Mouse (Mus musculus) cerebellum, adult 2 months (tissue): ENCODE measurements around the gene Slc22a28. TPM values are rescaled to one million over a fixed set of nuclear protein-coding genes. Genes with fewer than 3 reads are reported as not detected.
"Not testable (repeated sequence)": the region's sequence is repeated elsewhere in the genome, so short reads cannot be mapped to it uniquely, and the experiment has no call there.

Source experiments
- DNase-seq, 2 experiments: peaks; one replicate each; pipeline ENCODE4 v3.0.0; 2021
- H3K27ac ChIP-seq: fragments of 200-500 bp; 2 replicates; pipeline ENCODE4 v1.5.1; 2012; ENCODE audit warnings: low read length, control low read depth, inconsistent platforms; ENCODE audit not compliant: insufficient read depth
- H3K27me3 ChIP-seq: fragments of 200-500 bp; 2 replicates; pipeline ENCODE4 v1.6.1; 2012; ENCODE audit warnings: inconsistent platforms, mild to moderate bottlenecking, low read length, moderate library complexity; ENCODE audit not compliant: control insufficient read depth, insufficient read depth
- H3K4me1 ChIP-seq: fragments of 200-500 bp; 2 replicates; pipeline ENCODE4 v1.6.1; 2011; ENCODE audit warnings: low read length; ENCODE audit not compliant: control insufficient read depth, insufficient read depth
- H3K4me3 ChIP-seq: fragments of 200-500 bp; replicated peaks from 2 replicates; pipeline ENCODE3; 2011; ENCODE audit warnings: mild to moderate bottlenecking, low read depth, low read length, control low read depth; ENCODE audit not compliant: insufficient read depth
- CTCF ChIP-seq: fragments of 200-500 bp; IDR thresholded peaks from 2 replicates; pipeline ENCODE4 v1.5.1; 2011; ENCODE audit warnings: low read depth, mild to moderate bottlenecking, control low read depth, low read length, moderate library complexity, borderline replicate concordance; ENCODE audit not compliant: insufficient read depth
- POLR2A ChIP-seq: fragments of 200-500 bp; IDR thresholded peaks from 2 replicates; pipeline ENCODE4 v1.6.1; 2011; ENCODE audit warnings: low read length, control low read depth, borderline replicate concordance; ENCODE audit not compliant: insufficient read depth
- WGBS: fragments of 180-500 bp; shearing (Covaris S2); methylation state at CpG from one replicate; pipeline ENCODE4 v1.1.7; 2018; 5-methylcytosine and 5-hydroxymethylcytosine counted together
- polyA plus RNA-seq: library from polyadenylated mRNA; depleted of rRNA; stranded (reverse); fragments of >200 nt; gene quantifications from 2 replicates; pipeline ENCODE4 v1.2.3, GENCODE M21; 2012; rRNA removed

Gene Slc22a28
- not detected in 2 replicates for polyA plus RNA-seq

GRCm38 (mm10) chr19:8131881-8132280, at the start of gene Slc22a28:
Gene Slc22a28, minus strand, starts transcription at chr19:8131982.
- H3K4me1 ChIP-seq, H3K4me3 ChIP-seq, H3K27me3 ChIP-seq, H3K27ac ChIP-seq, DNase-seq: not testable (repeated sequence)
- WGBS, result 91% methylated on average over 2 of the region's 3 CpGs

GRCm38 (mm10) chr19:8148787-8149523, 17.2 kb upstream of the Slc22a28 start:
- Histone ChIP-seq H3K4me1 (no peaks in the 10 kb centered on the region), H3K27me3 (no peaks in the 10 kb centered on the region), H3K4me3 (no peak overlapping the region), H3K27ac (no peak overlapping the region)
- 45% methylated on average over 2 of the region's 2 CpGs for WGBS
- DNase-seq, result no peak
- no peak for TF ChIP-seq CTCF
- TF ChIP-seq POLR2A, result no peak

- not testable (repeated sequence) for H3K4me3 ChIP-seq, H3K27ac ChIP-seq, H3K27me3 ChIP-seq, H3K4me1 ChIP-seq, DNase-seq
- WGBS, result 68% methylated on average over 2 of the region's 2 CpGs
Observed at GRCm38 (mm10) chr19:8142716-8143115, 10.9 kb upstream of the Slc22a28 start.

GRCm38 (mm10) chr19:8134127-8134841, 2.5 kb upstream of the Slc22a28 start:
- WGBS, result 71% methylated on average over 14 of the region's 14 CpGs
- H3K4me1 ChIP-seq, H3K4me3 ChIP-seq, DNase-seq, H3K27me3 ChIP-seq, H3K27ac ChIP-seq: not testable (repeated sequence)

GRCm38 (mm10) chr19:8019904-8020349, 111.9 kb downstream of the Slc22a28 start:
- no peak for TF ChIP-seq CTCF
- no peak for TF ChIP-seq POLR2A
- H3K4me3 ChIP-seq, result no peak overlapping the region
- DNase-seq, result no peak
- H3K4me1 ChIP-seq, result no peaks in the 10 kb centered on the region
- no peaks in the 10 kb centered on the region for H3K27me3 ChIP-seq
- H3K27ac ChIP-seq, result no peak overlapping the region
- WGBS, result 90% methylated on average over 13 of the region's 13 CpGs

- not testable (repeated sequence) for DNase-seq
- 92% methylated on average over 17 of the region's 17 CpGs for WGBS
Observed at GRCm38 (mm10) chr19:8019329-8019851, 112.4 kb downstream of the Slc22a28 start.

GRCm38 (mm10) chr19:8018535-8018934, 113.2 kb downstream of the Slc22a28 start:
- H3K4me3 ChIP-seq, H3K27ac ChIP-seq, H3K4me1 ChIP-seq, DNase-seq, H3K27me3 ChIP-seq: not testable (repeated sequence)
- 88% methylated on average over 9 of the region's 9 CpGs for WGBS

More at GRCm38 (mm10) chr19:8019329-8019851, 112.4 kb downstream of the Slc22a28 start:
- H3K27me3 ChIP-seq, H3K27ac ChIP-seq, H3K4me3 ChIP-seq, H3K4me1 ChIP-seq: not testable (repeated sequence)

Other genes starting within 250 kb of the Slc22a28 start
- gene Slc22a27, start 166.0 kb downstream of the Slc22a28 start, polyA plus RNA-seq, result not detected in 2 replicates
- 0.08 and 0.13 TPM in 2 replicates for gene Slc22a29, start 86.9 kb upstream of the Slc22a28 start, polyA plus RNA-seq